Mouse (Mus musculus) lung, adult 2 months (tissue): ENCODE measurements around the gene Srsf6.

ENCODE experiments used
- CTCF ChIP-seq: fragments of 200-500 bp; IDR thresholded peaks from 2 replicates; pipeline ENCODE4 v1.5.1; 2011; ENCODE audit warnings: mild to moderate bottlenecking, low read length, control low read depth; ENCODE audit not compliant: insufficient read depth
- POLR2A ChIP-seq: fragments of 200-500 bp; IDR thresholded peaks from 2 replicates; pipeline ENCODE4 v1.6.1; 2011; ENCODE audit warnings: low read depth, mild to moderate bottlenecking, control low read depth, low read length, borderline replicate concordance; ENCODE audit errors: extremely low read depth

DNA sequence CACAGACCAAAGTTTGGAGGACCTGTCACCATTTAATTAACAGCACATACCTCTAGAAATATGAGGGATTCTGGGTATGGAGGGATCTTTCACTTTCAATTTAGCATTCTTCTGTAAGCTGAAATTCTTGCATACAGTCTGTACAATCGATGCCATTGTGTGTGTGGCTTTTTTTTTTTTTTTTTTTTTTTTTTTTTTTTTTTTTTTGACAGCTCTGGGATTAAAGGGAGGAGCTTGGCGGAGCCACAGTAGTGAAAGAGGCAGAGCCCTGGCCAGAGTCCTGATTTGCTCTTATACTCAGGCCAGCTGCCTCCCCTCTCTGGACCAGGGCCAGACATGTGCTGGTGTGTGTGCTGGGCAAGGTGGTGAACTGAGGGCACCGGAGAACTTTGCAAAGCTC is 54.6 kb downstream of the Srsf6 start:
- TF ChIP-seq POLR2A (no peak), CTCF (no peak)
